Mouse (Mus musculus): ENCODE measurements around the gene Mipep. TPM values are rescaled to one million over a fixed set of nuclear protein-coding genes. Genes with fewer than 3 reads are reported as not detected.

Gene Mipep
- polyA plus RNA-seq, 1 experiment from 2014 or later = 24.3 TPM

- Histone ChIP-seq H3K36me3 (peaks cover 25% of the 10 kb centered on the region), H3K4me1 (no peaks in the 10 kb centered on the region), H3K4me2 (replicated peaks) (no peak overlapping the region), H3K9me3 (replicated peaks) (no peaks in the 10 kb centered on the region), H3K9ac (no peak overlapping the region), H3K27me3 (no peaks in the 10 kb centered on the region), H3K4me3 (replicated peaks) (no peak overlapping the region), H3K27ac (replicated peaks) (no peak overlapping the region)
- no peak for ATAC-seq (ENCODE audit: insufficient number of reproducible peaks, low FRiP score, low TSS enrichment, low read depth)
- 97% methylated on average over 8 of the region's 8 CpGs for WGBS
Observed at GRCm38 (mm10) chr14:60757265-60757664, 27.1 kb upstream of the Mipep start.

- Histone ChIP-seq H3K9ac (no peak overlapping the region), H3K4me1 (no peaks in the 10 kb centered on the region), H3K36me3 (peaks cover 25% of the 10 kb centered on the region), H3K27me3 (no peaks in the 10 kb centered on the region), H3K4me2 (replicated peaks) (no peak overlapping the region), H3K27ac (replicated peaks) (no peak overlapping the region), H3K4me3 (replicated peaks) (no peak overlapping the region), H3K9me3 (replicated peaks) (no peaks in the 10 kb centered on the region)
- 92% methylated on average over 7 of the region's 7 CpGs for WGBS
- ATAC-seq (ENCODE audit: insufficient number of reproducible peaks, low FRiP score, low TSS enrichment, low read depth) = no peak
Observed at GRCm38 (mm10) chr14:60757722-60758121, 26.7 kb upstream of the Mipep start.

GRCm38 (mm10) chr14:60759097-60759496 is 25.3 kb upstream of the Mipep start:
- H3K9ac ChIP-seq = no peak overlapping the region
- ATAC-seq (ENCODE audit: insufficient number of reproducible peaks, low FRiP score, low TSS enrichment, low read depth) = no peak
- no peak overlapping the region for H3K4me2 ChIP-seq (replicated peaks)
- no peaks in the 10 kb centered on the region for H3K27me3 ChIP-seq
- no peak overlapping the region for H3K4me3 ChIP-seq (replicated peaks)
- no peaks in the 10 kb centered on the region for H3K9me3 ChIP-seq (replicated peaks)
- H3K27ac ChIP-seq (replicated peaks) = no peak overlapping the region
- H3K36me3 ChIP-seq = peaks cover 20% of the 10 kb centered on the region
- H3K4me1 ChIP-seq = no peaks in the 10 kb centered on the region
- WGBS = 88% methylated on average over 8 of the region's 8 CpGs

- H3K9me3 ChIP-seq (replicated peaks) = no peaks in the 10 kb centered on the region
- ATAC-seq (ENCODE audit: insufficient number of reproducible peaks, low FRiP score, low TSS enrichment, low read depth) = no peak
- H3K36me3 ChIP-seq = peaks cover 15% of the 10 kb centered on the region
- H3K27me3 ChIP-seq = no peaks in the 10 kb centered on the region
- H3K4me1 ChIP-seq = no peaks in the 10 kb centered on the region
- H3K4me3 ChIP-seq (replicated peaks) = no peak overlapping the region
- H3K9ac ChIP-seq = no peak overlapping the region
- H3K4me2 ChIP-seq (replicated peaks) = no peak overlapping the region
- H3K27ac ChIP-seq (replicated peaks) = no peak overlapping the region
- 74% methylated on average over 10 of the region's 10 CpGs for WGBS
Observed at GRCm38 (mm10) chr14:60761801-60762200, 22.6 kb upstream of the Mipep start.

- peaks cover 8% of the 10 kb centered on the region for H3K36me3 ChIP-seq
- H3K9ac ChIP-seq = no peak overlapping the region
- no peak overlapping the region for H3K4me2 ChIP-seq (replicated peaks)
- no peak for ATAC-seq (ENCODE audit: insufficient number of reproducible peaks, low FRiP score, low TSS enrichment, low read depth)
- no peaks in the 10 kb centered on the region for H3K4me1 ChIP-seq
- H3K9me3 ChIP-seq (replicated peaks) = no peaks in the 10 kb centered on the region
- H3K27ac ChIP-seq (replicated peaks) = no peak overlapping the region
- 74% methylated on average over 7 of the region's 7 CpGs for WGBS
- H3K27me3 ChIP-seq = no peaks in the 10 kb centered on the region
- H3K4me3 ChIP-seq (replicated peaks) = no peak overlapping the region
Observed at GRCm38 (mm10) chr14:60762754-60763153, 21.6 kb upstream of the Mipep start.

- Histone ChIP-seq H3K9ac (no peak overlapping the region), H3K27ac (replicated peaks) (no peak overlapping the region), H3K4me2 (replicated peaks) (no peak overlapping the region), H3K9me3 (replicated peaks) (no peaks in the 10 kb centered on the region), H3K36me3 (peaks cover 5% of the 10 kb centered on the region), H3K4me1 (no peaks in the 10 kb centered on the region), H3K27me3 (no peaks in the 10 kb centered on the region), H3K4me3 (replicated peaks) (no peak overlapping the region)
- 77% methylated on average over 5 of the region's 5 CpGs for WGBS
- no peak for ATAC-seq (ENCODE audit: insufficient number of reproducible peaks, low FRiP score, low TSS enrichment, low read depth)
Observed at GRCm38 (mm10) chr14:60763746-60764145, 20.6 kb upstream of the Mipep start.

- Histone ChIP-seq H3K36me3 (peaks cover 5% of the 10 kb centered on the region; the same call in 1 of the 2 replicates), H3K9me3 (replicated peaks) (no peaks in the 10 kb centered on the region), H3K4me1 (no peaks in the 10 kb centered on the region), H3K9ac (no peak overlapping the region), H3K4me3 (replicated peaks) (no peak overlapping the region), H3K27ac (replicated peaks) (no peak overlapping the region), H3K4me2 (replicated peaks) (no peak overlapping the region), H3K27me3 (no peaks in the 10 kb centered on the region)
- WGBS = 68% methylated on average over 4 of the region's 4 CpGs
- ATAC-seq (ENCODE audit: insufficient number of reproducible peaks, low FRiP score, low TSS enrichment, low read depth) = no peak
Observed at GRCm38 (mm10) chr14:60764526-60764925, 19.8 kb upstream of the Mipep start.

- WGBS = 42% methylated on average over 2 of the region's 2 CpGs
- no peak overlapping the region for H3K4me2 ChIP-seq (replicated peaks)
- peaks cover 5% of the 10 kb centered on the region; the same call in 1 of the 2 replicates for H3K36me3 ChIP-seq
- no peaks in the 10 kb centered on the region for H3K4me1 ChIP-seq
- H3K9ac ChIP-seq = no peak overlapping the region
- no peak overlapping the region for H3K27ac ChIP-seq (replicated peaks)
- H3K9me3 ChIP-seq (replicated peaks) = no peaks in the 10 kb centered on the region
- no peak for ATAC-seq (ENCODE audit: insufficient number of reproducible peaks, low FRiP score, low TSS enrichment, low read depth)
- no peaks in the 10 kb centered on the region for H3K27me3 ChIP-seq
- H3K4me3 ChIP-seq (replicated peaks) = no peak overlapping the region
Observed at GRCm38 (mm10) chr14:60765025-60765424, 19.3 kb upstream of the Mipep start.

- no peak within 1 kb of the TSS for H3K4me2 ChIP-seq (replicated peaks)
- H3K27me3 ChIP-seq = no peaks in the 10 kb centered on the region
- H3K27ac ChIP-seq (replicated peaks) = no peak within 1 kb of the TSS
- no peak within 1 kb of the TSS for H3K9ac ChIP-seq
- H3K4me1 ChIP-seq = no peaks in the 10 kb centered on the region
- H3K4me3 ChIP-seq (replicated peaks) = no peak within 1 kb of the TSS
- no peaks in the 10 kb centered on the region for H3K36me3 ChIP-seq
- WGBS = 43% methylated on average over 4 of the region's 4 CpGs
- H3K9me3 ChIP-seq (replicated peaks) = no peaks in the 10 kb centered on the region
- no peak for ATAC-seq (ENCODE audit: insufficient number of reproducible peaks, low FRiP score, low TSS enrichment, low read depth)
Observed at GRCm38 (mm10) chr14:60767884-60768283, 16.5 kb upstream of the Mipep start, which contains the start of gene C1qtnf9. C1qtnf9 (plus strand) TSS chr14:60768134.

- 37% methylated on average over 6 of the region's 6 CpGs for WGBS
- no peak for ATAC-seq (ENCODE audit: insufficient number of reproducible peaks, low FRiP score, low TSS enrichment, low read depth)
Observed at GRCm38 (mm10) chr14:60769340-60769739, 15.0 kb upstream of the Mipep start.

GRCm38 (mm10) chr14:60770594-60770993 is 13.8 kb upstream of the Mipep start:
- H3K27ac ChIP-seq (replicated peaks) = no peak overlapping the region
- no peak overlapping the region for H3K9ac ChIP-seq
- H3K4me2 ChIP-seq (replicated peaks) = no peak overlapping the region
- no peaks in the 10 kb centered on the region for H3K36me3 ChIP-seq
- no peak for ATAC-seq (ENCODE audit: insufficient number of reproducible peaks, low FRiP score, low TSS enrichment, low read depth)
- H3K4me3 ChIP-seq (replicated peaks) = no peak overlapping the region
- no peaks in the 10 kb centered on the region for H3K27me3 ChIP-seq
- no peaks in the 10 kb centered on the region for H3K4me1 ChIP-seq
- H3K9me3 ChIP-seq (replicated peaks) = no peaks in the 10 kb centered on the region
- WGBS = 66% methylated on average over 6 of the region's 6 CpGs

More at GRCm38 (mm10) chr14:60769340-60769739, 15.0 kb upstream of the Mipep start:
- no peaks in the 10 kb centered on the region for H3K36me3 ChIP-seq
- H3K27me3 ChIP-seq = no peaks in the 10 kb centered on the region
- H3K4me3 ChIP-seq (replicated peaks) = no peak overlapping the region
- no peaks in the 10 kb centered on the region for H3K4me1 ChIP-seq
- no peak overlapping the region for H3K27ac ChIP-seq (replicated peaks)
- no peak overlapping the region for H3K4me2 ChIP-seq (replicated peaks)
- no peak overlapping the region for H3K9ac ChIP-seq
- no peaks in the 10 kb centered on the region for H3K9me3 ChIP-seq (replicated peaks)

- H3K9ac ChIP-seq = no peak overlapping the region
- H3K4me3 ChIP-seq (replicated peaks) = peak overlapping the region; percentile 34
- H3K36me3 ChIP-seq = no peaks in the 10 kb centered on the region
- H3K27me3 ChIP-seq = no peaks in the 10 kb centered on the region
- H3K9me3 ChIP-seq (replicated peaks) = no peaks in the 10 kb centered on the region
- no peak overlapping the region for H3K27ac ChIP-seq (replicated peaks)
- H3K4me1 ChIP-seq = no peaks in the 10 kb centered on the region
- ATAC-seq (ENCODE audit: insufficient number of reproducible peaks, low FRiP score, low TSS enrichment, low read depth) = no peak
- peak overlapping the region; percentile 54 for H3K4me2 ChIP-seq (replicated peaks)
- 4% methylated on average over 8 of the region's 8 CpGs for WGBS
Observed at GRCm38 (mm10) chr14:60771057-60771456, 13.3 kb upstream of the Mipep start.
